Mouse (Mus musculus) WW6 (cell line): ENCODE data around the gene Klhl6.

Source experiments
- DNase-seq: peaks from one replicate; pipeline ENCODE4 v3.0.0-alpha.2; 2013; ENCODE audit warnings: low read depth, low spot score

Gene Klhl6

DNA sequence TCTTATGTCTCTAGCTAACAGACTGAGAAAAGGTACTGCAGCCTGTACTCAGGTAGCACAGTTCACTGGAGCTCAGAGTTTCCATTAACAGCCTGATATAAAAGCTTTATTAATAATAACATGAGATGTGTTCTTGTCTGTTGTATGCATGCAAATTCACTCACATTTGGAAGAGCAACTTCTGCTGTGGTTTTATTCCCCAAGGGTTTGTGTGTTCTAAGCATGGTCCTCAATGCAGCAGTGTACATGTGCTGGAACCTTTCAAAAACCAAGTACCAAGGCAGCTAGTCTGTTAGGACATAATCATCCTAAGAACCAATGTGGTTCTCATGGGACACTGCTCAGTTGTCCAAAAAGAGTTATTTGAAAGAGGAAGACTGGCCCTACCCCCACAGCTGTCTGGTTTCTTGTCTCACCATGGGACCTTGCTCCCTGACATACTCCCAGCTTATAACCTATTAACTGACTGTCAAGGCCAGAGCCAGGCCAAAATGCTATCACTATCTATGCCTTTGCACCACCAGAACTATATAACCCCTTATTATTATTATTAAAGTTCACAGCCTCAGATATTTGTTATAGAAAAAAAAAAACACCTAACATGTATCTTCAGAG lies 10.0 kb downstream of the Klhl6 start:
- no peak for DNase-seq

GRCm38 (mm10) chr16:19969506-19969905 lies 13.3 kb downstream of the Klhl6 start:
- DNase-seq, result no peak

DNA sequence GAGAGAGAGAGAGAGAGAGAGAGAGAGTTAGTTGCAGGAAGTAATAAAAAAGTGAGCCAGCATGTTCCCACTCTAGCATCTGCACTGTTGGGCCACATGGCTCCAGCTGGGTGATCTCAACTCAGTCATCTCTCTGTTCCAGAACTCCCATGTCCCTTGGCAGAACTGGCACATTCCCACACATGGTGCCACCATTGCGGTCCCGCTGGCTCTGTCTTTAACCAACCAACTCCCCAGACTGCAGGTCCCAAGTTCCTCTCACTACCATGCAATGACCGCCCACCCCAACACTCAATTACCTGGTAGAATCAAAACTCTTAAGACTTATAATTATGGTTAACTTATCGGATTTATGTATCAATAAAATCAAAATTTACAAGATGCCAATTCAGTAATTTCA lies 14.2 kb downstream of the Klhl6 start:
- no peak for DNase-seq

DNA sequence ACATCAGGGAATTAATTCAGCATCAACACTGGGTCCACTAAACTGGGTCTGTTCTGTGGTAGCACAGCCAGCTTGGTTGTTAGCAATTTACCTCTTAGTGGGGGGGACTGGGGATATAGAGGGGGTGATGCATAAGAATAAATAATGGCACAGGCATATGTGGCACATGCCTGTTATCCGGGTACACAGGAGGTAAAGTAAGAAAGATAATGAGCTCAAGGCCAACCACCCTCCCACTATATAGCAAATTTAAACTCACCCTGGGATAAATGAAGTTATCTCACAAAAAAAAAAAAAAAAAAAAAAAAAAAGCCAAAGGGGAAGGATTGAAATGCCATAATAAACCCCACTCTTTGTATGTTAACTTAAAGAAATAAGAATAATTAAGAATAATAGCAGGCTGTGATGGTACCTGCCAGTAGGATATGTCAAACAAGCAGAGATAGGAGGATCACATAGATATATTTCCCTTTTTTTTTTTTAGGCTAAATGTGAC lies 14.9 kb downstream of the Klhl6 start:
- DNase-seq, result no peak

GRCm38 (mm10) chr16:19966976-19967375 lies 15.9 kb downstream of the Klhl6 start:
- DNase-seq, result no peak

DNA sequence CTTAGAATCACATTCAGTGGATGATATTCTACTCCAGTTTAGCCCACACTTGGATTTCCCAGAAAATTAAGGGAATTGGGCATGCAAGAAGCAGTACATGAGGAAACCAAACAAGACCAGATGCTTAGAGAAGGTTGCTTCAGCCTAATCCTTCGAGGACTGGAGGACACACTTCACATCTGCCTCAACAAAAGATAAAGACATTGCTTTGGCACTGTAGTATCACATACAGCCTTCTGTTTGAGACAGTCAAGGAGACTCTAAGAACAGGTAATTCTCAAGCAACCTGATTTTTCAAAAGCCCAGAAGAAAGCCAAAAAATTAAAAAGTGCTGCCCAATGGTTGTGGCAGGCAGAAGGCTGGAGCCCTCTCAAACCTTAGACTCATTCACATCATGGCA lies 16.4 kb downstream of the Klhl6 start:
- DNase-seq, result no peak

- no peak for DNase-seq
These were observed 19.9 kb downstream of the Klhl6 start for GRCm38 (mm10) chr16:19962951-19963350.

DNA sequence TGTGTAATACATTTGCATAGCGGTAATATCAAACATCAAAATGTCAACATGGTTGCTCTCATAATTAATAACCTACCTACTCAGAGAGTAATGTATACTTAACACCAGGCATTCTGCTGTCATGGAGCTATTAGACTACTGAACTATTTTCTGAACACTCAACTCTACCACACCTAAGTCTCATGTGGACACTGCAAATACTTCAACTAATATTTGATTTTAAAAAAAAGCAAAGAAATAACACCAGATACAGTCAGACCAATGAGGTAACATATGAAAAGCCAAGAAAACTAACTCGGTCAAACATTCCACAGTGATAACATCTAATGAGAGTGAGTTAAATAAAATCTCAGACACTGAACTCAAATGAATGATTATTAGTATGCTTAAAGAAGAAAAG lies 21.8 kb downstream of the Klhl6 start:
- DNase-seq, result no peak

DNA sequence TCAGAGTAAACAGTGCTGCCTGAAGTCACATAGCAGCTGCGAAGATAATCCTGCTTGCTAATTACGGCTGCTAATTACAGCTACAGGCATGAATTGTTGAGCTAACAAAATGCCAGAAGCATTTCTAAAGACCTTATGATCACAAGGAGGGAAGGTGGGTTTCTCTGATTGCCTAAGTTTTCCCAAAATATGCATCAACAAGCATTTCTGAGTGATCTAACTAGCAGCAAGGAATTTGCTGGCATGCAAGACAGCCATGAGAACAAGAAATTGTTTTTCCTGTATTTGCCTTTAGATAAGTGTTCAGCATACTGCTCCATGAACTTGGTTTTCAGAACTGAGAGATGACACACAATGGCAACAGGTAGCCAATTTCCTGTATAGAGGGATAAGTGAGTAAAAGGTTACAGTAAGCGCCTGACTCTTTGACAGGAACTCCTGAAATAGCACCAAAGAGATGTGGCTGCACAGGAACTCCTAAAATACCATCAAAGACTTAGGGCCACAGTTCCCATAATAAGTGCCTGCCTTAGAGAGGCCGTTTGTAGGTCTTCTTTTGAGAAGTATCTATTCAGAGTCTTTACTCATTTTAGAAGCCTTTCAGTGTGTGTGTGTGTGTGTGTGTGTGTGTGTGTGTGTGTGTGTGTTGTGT lies 22.3 kb downstream of the Klhl6 start:
- DNase-seq, result no peak

DNA sequence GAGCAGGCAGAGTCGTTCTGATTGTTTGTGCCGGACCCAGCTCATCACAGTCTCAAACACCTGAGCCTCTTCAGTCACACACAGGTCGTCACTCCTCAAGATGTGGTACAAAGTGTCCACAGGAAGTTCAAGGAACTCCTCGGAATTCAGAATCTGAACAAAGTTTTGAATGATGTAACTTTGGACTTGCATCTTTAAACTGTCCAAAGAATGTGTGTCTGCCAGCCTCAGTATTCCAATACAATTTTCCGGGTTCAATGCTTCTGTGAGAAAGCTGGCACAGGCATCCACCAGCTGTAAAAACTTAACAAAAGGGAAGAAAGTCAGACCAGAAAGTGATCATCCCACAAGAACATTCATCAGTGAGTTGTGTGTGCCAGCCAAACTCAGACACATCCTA lies 25.8 kb downstream of the Klhl6 start:
- DNase-seq, result no peak

DNA sequence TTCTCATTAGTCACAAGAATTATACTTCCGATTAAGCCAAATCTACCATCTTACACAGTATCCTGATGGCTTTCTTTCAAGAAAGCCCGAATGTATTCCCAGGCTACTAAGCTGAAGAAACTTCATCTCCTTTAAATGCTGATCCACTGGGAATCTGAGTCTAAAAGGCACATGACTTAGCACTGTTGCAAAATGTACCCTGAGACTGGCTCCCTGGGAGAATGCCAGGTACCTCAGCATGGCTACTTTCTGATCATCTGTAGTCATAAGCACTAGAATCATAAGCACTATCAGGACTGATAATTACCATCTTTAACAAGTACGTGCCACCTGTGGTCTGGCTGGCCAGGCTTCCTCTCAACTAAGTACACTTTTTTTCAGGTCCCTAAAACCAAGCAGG lies 35.5 kb downstream of the Klhl6 start:
- DNase-seq, result no peak

DNA sequence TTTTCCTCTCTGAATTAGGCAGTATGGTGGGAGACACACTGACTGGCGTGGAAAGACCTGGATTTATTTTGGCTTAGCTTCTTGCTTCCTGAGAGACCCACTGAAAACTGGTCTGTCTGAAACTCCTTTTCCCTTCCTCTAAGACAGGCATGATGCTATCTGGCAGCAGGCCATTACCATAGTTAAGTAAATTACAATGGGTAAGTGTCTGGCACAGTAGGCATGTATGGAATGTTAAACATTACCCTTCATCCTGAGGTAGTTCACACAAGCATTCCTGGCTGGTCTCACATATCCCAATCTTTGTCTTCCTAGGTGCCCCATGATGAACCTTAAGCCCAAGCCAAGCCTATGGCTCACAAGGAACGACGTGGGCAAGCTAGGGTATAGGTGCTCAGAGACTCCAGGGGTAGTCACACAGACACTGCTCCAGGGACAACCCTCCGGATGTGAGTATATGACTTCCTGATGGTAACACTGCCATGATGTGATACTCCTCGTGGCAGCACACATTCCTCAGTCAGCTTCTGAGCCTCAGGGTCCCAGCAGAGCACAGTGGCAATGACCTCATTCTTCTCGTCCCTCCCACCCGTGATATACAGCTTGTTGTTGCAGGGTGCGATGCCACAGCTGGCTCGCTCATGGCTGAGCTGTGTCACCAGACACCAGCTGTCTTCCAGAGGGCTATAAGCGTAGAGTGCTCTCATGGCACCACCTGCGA lies 36.1 kb downstream of the Klhl6 start:
- no peak for DNase-seq

- no peak for DNase-seq
These were observed 62.0 kb downstream of the Klhl6 start for GRCm38 (mm10) chr16:19920823-19921222.

GRCm38 (mm10) chr16:19918286-19918685 lies 64.6 kb downstream of the Klhl6 start:
- DNase-seq, result no peak

DNA sequence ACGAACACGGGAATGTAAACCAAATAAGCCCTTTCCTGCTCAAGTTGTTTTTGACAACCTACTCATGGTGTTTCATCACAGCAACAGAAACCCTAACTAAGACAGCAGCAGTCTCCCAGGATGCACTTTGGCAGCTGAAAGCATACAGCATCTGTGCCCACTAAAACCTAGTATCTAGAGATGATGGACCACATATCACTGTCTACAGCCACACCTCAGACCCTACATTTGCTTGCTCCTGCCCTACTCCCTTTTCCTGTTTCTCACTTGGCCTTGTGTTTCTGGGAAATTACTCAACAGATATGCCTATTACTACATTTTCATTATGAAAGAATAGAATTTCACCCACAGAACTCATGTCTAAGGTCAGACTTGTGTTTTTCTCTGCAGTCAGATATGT lies 70.3 kb downstream of the Klhl6 start:
- no peak for DNase-seq

DNA sequence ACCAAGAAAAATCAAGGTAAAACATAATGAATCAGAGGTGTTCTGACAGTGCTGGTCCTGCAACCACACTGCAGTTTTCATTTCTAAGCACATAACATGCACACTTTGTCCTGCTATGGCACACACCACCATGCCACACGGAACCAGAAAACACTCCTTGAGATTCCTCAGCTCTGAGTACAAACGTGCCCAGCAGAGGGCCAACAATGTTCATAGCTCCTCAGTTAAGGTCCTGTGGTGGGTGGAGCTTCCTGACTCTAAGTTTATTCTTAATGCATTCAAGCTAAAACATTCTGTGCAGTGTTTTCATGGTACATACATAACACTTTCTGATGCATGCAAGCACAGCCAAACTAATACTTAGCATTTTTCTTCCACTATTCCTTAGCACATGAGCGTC lies 74.5 kb downstream of the Klhl6 start:
- no peak for DNase-seq

DNA sequence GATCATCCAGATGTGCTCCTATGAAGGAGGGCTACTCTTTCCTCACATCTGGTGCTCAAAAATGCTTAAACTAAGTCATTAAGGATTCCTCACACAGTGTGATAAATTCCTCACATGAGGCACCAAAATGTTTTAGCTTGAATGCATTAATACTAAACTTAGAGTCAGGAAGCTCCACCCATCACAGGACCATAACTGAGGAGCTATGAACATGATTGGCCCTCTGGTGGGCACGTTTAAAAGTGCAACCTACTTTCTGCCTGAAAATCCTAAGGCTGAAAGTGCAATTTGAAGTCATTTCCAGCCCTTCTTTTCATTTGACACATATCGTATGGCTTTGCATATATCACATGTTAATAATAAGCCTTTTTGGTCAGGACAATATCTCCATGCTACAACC lies 75.7 kb downstream of the Klhl6 start:
- no peak for DNase-seq

DNA sequence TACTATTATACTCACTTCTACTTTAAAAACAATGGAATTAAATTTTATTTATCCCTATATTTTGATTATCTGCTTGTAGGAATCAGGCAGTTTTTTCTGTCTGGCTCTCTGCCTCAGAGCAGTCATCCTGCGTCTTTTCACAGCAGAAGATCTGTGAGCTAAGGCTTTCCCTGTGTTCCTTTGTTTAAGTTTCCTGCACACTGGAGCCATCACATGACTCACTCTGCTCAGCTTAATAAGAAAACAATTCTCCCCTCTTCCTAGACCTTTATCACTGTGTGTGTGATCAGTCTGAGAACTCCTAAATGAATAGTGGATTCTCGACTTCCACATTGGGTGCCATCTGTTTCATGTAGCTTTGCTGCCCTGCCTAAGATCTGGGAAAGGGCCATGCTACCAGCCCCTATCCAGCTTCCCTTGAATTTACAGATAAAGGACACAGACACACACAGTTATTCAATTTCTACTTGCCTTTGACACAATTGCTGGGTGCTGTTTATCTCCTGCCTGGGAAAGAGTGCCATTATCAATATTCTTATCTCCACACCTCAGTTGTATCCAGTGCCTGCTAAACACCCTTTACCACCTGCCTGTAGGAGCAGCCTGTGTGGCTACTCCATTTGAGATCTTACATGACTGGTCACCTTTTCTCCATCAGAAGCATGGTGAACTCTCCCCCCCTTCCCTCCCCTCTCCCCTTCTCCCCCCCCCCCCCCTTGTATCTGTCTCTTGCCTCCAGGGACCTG lies 77.9 kb downstream of the Klhl6 start:
- DNase-seq, result no peak

- no peak for DNase-seq
These were observed 79.0 kb downstream of the Klhl6 start for GRCm38 (mm10) chr16:19903792-19904191.
